Mouse (Mus musculus): ENCODE results near the gene Pdlim4.
A peak's percentile ranks its signal among the peaks of the same experiment; 100 is the strongest.

The Pdlim4 gene

DNA sequence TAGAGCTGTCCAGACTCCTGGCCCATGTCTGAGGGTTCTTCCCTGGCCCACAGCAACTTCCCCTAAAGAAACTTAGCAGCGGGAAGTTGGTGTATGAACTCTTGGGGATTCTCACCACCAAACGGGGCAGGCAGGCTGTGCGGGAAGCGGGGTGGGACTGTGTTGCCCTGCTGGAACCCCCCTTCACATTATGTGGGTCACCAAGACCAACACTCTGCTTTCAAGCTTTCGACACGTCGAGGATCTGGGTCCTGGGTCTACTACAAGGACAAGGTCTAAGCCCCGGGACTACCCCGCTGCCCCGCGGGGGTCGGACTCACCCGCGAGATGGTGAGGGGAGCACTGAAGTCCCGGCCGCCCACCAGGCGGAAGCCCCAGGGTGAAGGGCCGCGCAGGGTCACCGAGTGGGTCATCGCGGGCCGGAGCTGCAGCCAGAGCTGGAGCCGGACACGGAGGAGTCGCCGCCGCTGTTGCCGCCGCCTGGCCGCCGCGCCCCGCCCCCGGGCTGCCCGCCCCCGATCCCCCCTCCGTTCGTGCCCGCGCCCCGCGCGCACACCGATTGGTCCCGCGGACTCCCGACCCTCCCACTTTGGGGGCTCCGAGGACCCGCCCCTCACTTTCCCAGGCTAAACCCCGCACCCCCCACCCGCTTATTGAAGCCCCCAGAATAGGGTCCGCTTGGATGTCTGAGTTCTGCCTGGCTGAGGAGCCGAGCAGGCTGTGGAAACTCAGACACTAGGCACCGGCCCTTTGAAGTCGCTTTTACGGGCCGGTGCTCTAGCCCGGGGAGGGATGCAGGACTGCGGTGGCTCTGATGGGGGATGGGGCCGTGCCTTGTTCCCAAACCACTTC lies at the start of gene Pdlim4:
Gene Pdlim4, minus strand, starts transcription at position 495 of the 852 bp plus-strand sequence.
- DNase-seq (ENCODE audit: low spot score), result no peak

DNA sequence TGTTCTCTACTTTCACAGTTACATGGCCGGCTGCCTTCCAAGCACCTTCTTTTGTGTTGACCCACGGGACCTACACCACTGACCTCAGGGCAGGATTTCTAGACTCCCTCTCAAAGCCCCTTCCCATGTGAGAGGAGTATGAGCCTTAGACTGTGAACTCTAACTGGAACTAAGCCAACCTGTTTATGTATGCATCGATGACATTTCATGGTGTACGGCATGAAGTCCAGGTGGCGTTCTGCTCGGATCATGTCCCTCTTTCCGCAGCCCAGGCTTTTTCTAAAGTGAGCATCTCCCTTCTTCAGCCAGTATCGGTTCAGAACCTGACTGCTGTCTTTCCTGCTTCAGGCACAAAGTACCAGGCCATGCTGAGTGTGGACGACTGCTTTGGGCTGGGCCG lies 48.3 kb upstream of the Pdlim4 start:
- DNase-seq (ENCODE audit: low spot score), result no peak

DNA sequence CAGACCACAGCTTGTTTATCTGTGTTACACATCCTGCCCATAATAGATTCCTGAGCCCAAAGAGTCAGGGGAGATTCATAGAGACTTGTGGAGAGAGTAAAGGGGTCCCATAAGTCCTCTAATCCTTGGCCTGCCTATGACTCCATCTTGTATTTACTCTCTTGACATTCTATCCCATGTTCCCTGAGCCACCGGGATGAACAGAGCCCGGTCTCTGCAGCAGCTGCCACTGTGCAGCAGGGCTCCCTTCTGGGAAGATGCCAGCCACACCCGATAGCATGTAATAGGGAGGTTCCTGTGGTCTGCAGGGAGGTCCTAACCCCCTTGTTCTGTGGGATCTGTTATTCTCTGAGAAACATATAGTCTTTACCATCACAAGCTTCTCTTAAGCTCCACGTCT lies 47.6 kb upstream of the Pdlim4 start:
- DNase-seq (ENCODE audit: low spot score), result no peak

DNA sequence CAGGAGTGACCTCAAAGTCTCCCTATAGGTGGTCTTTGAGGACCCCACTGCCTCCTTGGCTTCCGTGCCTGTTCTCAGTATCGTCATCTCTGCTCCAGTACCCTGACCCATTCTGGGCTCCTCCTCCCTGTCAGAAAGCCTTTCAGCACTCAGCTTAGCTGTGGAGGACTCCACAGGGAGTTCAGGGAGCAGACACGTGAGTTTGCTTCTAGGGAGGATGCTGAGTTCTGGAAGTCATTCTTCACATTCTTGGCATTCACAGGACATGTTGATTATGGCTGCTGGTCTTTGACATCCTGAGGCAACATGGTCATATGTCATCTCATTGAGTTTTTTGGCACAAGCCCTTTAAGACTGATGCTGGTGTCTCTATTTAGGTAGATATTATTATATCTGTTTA lies 47.1 kb upstream of the Pdlim4 start:
- DNase-seq (ENCODE audit: low spot score), result no peak

DNA sequence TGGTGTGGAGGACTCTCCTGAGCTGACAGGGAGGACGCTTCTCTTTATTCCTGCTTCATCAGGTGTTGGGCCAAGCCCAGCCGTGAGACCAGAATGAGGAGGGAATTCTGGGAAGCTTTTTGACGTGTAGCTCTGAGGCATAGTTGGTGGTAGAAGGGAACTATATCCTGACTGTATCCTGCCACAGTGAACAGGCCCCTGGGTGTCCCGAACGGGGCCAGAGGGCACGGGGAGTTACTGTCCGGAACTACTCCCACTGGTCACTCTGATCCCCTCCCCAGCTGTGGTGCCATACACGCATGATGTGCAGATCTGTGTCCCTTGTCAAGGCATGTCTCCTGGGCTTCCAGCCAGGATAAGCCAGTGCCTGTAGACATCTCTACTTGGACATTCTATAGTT lies 46.5 kb upstream of the Pdlim4 start:
- no peak for DNase-seq (ENCODE audit: low spot score)

DNA sequence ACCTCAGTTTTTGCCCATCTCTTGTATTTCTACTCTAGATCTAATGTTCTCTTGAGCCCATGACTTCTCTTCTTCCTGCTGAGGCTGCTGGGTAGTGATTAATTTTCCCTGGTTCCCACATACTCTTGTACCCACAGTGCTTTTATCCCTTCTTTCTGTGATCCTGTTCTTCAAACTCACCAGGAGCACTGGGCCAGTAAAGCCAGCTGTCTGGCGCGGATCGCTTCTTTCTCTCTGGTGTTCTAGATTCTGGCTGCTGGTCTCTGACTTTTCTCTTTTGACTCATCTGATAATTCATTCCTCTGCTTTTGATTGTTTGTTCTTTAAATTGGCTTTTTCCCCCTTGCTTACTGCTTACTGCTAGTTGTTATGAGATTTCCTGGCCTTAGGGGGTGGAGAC lies 45.9 kb upstream of the Pdlim4 start:
- DNase-seq (ENCODE audit: low spot score), result no peak

DNA sequence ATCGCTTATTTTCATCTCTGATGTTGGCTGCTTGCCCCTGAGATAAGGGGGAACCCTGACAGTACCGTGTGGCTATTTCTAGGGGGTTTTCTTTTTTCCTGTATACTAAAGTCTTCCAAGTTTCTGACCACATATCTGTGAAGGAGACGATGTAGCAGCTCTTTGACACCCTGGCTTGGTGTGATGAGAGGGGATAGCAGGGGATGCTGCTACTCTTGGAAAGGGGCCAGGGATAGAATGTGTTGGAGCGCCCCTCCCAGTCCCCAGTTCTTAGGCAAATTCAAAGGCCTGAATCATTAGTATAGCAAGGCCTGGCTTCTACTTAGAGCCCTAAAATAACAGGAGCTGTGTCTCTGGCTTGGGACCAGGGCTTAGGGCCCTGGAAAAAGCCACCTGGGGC lies 44.5 kb upstream of the Pdlim4 start:
- DNase-seq (ENCODE audit: low spot score), result no peak

DNA sequence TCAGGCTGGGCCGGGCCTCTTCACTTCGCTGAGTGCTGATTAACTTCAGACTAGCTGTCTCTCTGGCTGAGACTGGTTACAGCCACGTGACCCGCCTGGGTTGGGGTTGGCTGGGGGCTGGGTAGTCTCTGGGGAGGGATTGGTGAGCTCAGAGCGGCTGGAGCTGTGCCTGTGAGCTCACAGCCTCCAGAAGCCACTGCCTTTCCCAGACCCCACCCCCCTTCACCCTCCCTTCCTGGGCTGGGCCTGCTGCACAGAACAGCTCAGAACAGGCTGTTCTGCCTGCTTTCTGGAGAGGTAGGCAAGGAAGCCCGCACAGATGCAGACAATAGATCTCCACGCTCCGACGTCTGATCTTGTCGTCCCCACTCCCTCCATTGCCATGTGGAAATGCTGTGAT lies 44.1 kb upstream of the Pdlim4 start:
- no peak for DNase-seq (ENCODE audit: low spot score)

DNA sequence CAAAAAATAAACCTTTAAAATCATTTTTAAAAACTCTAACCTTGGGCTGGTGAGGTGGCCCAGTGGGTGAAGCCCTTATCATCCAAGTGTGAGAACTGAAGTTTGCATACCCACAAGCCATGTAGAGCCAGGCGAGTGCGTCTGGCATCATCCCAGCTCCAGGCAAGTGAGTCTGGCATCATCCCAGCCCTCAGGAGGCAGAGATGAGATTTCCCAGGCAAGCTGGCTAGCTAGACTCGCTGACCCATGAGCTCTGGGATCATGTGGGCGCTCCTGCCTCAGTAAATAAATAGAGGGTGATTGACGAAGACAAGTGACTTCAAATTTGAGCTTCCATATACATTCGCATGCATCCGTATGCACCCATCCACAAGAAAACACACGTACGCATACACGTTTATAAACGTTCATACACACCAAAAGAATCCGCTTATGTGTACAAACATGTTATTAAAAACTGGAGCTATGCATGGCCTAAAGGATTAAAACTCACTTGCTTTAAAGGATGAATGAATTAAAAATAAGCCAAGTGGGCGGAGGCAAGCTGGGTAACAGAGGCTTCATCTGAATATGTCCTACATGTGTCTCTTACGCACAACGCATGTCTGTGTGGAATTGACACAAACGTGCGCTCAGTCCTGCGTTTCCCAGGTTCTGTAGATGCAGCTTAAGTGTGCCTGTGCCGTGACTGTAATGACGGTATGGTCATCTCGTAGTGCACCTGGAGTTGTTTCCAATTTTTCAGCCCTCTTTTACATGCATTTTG lies 43.3 kb upstream of the Pdlim4 start:
- no peak for DNase-seq (ENCODE audit: low spot score)

DNA sequence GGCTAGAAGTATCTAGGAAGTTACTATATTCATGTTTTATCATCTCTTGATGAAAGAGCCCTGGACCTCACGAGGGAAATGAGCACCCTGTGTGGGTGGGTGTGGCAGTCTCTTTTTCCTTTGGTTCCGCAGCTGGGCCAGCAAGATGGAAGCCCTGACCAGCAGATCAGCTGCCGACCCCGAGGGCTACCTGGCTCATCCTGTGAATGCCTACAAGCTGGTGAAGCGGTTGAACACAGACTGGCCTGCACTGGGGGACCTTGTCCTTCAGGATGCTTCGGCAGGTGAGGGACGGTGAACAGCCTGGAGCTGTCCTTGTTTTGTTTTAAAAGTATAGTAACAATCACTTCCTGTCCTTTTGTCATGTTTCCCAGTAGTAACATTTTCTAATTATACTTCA lies 42.5 kb upstream of the Pdlim4 start:
- no peak for DNase-seq (ENCODE audit: low spot score)

DNA sequence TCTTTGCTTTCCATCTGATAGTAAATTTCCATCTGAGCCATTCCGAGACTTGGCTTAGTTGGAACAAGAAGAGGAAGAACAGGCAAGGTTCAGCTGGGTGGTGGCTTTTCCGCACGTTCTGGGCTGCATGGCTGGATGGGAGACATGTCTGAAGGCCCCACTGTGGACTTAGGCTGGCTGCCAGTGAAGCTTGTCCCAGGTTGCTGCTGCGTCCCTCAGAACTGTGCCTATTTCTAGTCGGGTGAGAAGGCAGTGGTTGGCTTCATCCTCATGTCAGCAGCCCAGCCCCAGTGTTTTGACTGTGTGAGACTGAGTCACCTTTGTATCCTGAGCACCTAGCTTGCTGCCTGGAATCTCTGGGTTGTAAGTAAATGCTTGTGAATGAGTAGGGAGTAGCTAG lies 40.1 kb upstream of the Pdlim4 start:
- no peak for DNase-seq (ENCODE audit: low spot score)

DNA sequence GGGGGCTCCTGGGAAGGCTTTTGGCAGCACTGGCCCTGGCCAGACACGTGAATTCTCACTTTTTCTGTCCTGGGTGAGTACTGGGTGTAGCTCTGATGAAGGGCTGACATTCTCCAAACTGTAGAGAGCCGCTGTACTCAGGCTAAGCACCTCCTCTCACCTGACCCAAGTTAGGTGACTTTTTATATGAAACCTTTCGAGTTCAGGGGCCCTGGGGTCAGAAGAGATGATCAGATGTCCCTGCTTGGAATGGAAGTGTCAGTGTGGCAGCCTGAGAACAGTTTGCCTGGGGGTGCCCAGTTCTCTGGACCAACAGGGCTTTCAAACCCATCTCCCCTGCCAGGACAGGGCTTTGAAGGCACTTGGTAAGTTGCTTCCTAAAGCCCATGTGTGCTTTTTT lies 39.3 kb upstream of the Pdlim4 start:
- no peak for DNase-seq (ENCODE audit: low spot score)

DNA sequence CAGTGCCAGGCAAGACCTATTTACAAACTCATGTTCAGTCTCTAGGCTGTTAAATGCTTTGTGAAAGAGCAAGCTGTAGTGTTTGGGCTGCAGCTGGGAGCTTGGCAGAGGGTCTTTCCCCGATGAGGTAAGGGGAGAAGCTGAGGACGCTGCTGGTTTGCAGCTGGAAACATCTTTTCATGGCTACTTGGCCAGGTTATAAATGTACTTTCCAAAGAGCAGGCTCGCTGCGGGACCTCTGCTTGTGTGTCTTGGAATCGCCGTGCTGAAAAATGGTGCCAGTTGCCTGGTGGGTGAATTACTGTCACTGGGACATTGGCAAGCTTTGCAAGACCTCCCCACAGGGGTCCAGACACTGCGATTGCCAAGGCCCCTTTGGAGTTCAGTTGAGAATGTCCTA lies 38.4 kb upstream of the Pdlim4 start:
- no peak for DNase-seq (ENCODE audit: low spot score)

DNA sequence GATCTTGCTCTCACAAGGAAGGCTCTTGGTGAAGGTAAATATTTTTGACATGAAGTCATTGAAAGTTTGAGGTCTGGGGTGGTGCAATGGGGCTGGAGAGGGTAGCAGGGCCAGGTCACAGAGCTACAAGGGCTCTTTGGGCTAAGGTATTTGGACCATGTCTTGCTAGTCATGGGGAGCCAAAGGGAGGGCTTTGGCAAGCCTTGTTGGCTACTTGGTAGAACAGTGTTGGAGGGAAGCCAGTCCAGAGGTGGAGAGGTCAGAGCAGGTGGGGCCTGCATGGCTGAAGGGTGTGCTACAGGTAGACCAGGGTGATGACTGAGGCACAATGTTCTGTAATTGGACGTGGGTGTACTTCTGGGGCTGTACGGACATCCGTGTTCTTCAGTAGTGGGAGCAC lies 37.9 kb upstream of the Pdlim4 start:
- DNase-seq (ENCODE audit: low spot score), result no peak

DNA sequence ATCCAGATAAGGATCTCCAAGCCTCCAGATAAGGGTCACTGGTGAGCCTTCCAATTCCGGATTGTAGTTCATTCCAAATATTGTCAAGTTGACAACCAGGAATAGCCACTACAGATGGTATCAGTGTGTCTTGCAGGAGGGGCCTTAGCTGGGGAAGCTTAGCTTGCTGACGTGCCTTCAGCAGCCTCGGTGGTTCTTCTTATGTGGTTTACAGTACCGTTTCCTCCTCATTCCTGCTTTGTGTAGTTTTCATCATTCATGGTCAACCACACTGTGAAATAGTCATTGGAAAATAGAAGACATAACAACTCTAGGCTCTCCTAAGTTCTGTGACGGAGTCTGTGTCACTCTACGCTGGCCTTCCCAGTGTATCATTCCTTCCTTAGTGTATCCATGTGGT lies 36.2 kb upstream of the Pdlim4 start:
- no peak for DNase-seq (ENCODE audit: low spot score)

DNA sequence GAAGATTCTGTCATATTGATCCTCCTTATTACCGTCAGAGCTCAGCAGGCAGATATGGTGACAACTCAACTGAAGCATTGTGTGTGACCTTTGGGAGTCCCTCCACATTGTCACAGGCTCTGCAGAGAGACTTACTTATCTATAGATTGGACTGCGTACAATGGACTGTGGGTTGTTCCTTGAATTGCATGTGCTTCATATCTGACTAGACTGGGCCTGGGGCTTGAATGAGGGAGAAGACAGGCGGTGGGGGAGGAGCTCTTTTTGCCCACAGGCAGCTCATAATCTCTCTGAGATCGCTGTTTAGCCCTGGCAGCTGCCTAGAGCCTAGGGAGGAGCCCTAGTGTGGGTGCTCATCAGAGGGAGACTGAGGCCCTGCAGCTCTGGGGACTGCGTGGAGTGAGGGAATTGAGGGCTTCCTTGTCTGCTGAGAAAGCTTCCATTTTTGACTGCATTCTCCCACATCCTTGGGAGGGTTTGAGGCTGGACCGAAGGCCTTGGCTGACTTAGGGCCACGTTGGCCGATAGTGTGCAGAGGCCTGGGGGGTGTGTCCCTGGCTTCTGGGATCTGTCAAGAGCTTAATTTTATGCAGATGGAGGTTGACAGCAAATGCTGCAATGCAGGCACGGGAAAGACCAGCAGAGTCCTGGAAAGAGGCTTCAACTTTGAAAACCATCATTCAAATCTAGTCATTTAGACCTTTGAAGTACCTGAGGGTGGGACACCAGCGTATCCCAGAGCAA lies 34.1 kb upstream of the Pdlim4 start:
- DNase-seq (ENCODE audit: low spot score), result no peak

DNA sequence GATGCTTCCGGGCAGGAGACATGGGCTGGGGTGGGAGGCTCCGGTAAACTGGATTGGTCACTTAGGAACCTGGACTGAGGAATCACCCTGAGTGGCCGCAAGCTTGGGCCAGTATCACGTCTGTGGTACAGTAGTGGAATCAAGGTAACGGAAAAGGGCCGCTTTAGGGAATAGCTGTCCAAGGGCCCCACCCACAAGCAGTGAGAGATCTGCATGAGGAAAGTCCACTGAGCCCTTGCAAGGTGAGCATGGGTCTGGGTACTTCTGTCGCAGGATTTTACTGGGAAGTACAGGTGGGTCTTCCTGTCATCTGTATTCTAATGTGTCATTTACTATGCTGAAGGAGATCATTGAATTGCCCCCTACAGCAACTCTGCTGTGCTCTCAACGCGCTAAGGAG lies 32.9 kb upstream of the Pdlim4 start:
- DNase-seq (ENCODE audit: low spot score), result no peak

DNA sequence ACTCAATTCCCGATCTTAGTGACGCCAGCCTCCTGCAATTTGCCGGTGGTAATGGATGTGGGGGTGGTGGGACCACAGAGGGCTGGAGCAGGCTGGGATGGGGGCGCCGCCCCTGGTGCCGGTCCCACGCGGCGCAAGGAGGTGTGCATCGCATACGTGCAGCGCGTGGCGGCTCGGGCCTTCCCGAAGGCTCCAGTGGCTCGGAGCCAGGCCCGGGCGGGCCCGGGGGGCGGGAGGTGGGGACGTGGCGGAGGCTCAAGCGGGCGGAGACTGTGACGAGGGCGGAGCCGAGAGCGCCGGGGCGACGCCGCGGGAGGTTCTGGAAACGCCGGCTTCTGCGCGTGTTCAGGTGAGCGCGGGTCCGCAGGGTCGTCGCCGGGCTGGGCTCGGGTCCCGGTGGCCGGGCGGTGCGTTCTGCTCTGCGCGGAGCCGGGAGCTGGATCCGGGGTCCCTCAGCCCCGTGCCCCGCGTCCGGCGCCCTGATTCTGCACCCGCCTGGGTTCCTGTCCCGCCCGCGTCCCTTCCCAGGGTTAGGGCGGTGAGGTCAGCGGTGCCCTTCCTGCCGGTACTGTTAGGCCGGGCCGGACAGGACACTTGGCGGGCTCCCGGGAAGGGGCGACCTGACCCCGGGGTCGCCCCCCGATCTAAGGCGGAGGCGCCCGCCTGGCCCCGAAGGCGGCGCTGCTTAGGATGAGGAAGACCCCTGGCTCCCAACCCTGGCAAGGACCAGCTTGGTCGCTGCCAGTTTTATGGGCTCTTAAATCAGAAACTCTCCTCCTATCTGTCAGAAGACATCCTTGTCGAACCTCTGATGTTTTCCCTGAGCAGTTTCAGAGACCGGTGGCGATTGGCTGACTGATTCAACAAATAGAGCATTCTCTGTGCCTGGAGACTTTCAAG lies 32.1 kb upstream of the Pdlim4 start:
- DNase-seq (ENCODE audit: low spot score), result peak; percentile 19

DNA sequence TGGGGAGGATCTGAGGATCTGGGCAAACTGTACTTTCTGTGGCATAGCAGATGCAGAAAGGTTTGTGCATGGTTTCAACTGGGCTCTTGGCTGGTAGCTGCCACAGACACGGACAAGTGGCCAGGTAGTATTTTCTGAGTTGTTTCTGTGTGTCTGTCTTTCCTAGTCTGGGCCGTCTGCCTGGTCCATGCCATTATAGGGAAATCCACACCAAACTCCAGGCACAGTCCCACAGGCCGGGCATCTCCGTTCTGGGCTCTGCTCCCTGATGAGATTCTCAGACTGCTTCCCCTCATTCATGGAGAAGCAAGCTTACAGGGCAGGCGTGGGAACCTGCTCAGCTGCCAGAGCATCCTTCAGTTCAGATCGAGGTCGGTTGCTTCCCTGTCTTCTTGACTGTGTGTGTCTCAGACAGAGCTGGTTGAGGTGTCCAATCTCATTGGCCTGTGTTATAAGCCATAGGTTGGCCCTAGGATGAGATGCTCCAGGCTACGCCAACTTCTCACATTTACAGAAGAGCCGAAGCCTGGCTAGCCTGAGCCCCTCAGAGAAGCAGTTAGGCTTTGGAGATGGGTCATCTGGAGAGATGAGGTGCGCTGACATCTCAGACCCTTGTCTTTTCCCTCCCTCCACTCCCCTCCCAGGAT lies 31.4 kb upstream of the Pdlim4 start, which contains the start of gene P4ha2:
Gene P4ha2, plus strand, starts transcription at position 51 of the 647 bp plus-strand sequence.
- DNase-seq (ENCODE audit: low spot score), result no peak

DNA sequence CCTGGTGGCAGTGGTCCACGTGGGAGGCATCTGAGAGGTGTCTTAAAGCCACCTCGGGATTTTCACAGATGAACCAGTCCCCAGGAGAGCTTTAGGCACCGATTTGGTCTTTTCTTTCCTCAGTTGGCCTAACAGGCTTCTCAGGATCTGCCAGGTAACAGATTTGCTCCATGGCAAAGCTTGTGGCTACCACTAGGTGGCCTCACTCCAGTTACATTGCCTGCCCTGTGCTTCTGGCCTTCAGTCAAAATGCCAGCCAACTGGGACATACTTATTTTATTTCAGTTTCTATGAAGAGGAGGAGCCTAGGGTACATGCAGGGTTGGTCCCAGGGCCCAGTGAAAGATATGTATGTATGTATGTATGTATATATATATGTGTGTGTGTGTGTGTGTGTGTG lies 24.2 kb upstream of the Pdlim4 start:
- no peak for DNase-seq (ENCODE audit: low spot score)

DNA sequence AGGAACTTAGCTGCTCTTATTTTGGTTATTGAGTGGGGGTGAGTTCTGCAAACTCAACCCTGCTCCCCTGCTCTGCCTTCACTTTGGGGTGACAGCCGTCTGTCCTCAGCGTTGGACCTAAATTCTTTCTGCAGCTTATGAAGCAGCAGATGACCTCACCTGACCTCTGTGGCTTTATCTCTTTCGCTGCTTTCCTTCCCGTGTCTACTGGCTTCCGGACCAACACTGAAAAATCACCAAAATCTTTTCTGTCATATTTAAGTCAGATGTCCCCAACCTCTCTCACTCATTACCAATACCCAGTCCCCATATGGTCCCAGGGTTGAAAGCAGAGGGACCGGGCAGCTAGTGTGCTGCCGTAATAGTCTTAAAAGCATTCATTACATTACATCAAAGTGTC lies 23.4 kb upstream of the Pdlim4 start:
- DNase-seq (ENCODE audit: low spot score), result no peak

Measured in spleen, adult 12 weeks (tissue).